Mouse (Mus musculus) cerebellum, postnatal 10 days (tissue): ENCODE results near the gene Sft2d1.
A peak's percentile ranks its signal among the peaks of the same experiment; 100 is the strongest.
"Not testable (repeated sequence)": the region's sequence is repeated elsewhere in the genome, so short reads cannot be mapped to it uniquely, and the experiment has no call there.

ENCODE experiments used
- DNase-seq, 2 experiments: peaks; one replicate each; pipeline ENCODE4 v3.0.0; 2021; ENCODE audit warnings: mixed read lengths in 2 of 2

Sft2d1 gene

GRCm38 (mm10) chr17:8303671-8304070 is 7.2 kb upstream of the Sft2d1 start:
- no peak for DNase-seq

GRCm38 (mm10) chr17:8305801-8306200 is 5.1 kb upstream of the Sft2d1 start:
- no peak for DNase-seq

- no peak for DNase-seq
Observed at GRCm38 (mm10) chr17:8311751-8312150, 849 bp downstream of the Sft2d1 start.

- no peak for DNase-seq
Observed at GRCm38 (mm10) chr17:8313976-8314375, 3.1 kb downstream of the Sft2d1 start.

GRCm38 (mm10) chr17:8316251-8316650 is 5.3 kb downstream of the Sft2d1 start:
- DNase-seq = peak; percentile 54 to 55

- not testable (repeated sequence) for DNase-seq
Observed at GRCm38 (mm10) chr17:8326877-8327276, 16.0 kb downstream of the Sft2d1 start.

DNA sequence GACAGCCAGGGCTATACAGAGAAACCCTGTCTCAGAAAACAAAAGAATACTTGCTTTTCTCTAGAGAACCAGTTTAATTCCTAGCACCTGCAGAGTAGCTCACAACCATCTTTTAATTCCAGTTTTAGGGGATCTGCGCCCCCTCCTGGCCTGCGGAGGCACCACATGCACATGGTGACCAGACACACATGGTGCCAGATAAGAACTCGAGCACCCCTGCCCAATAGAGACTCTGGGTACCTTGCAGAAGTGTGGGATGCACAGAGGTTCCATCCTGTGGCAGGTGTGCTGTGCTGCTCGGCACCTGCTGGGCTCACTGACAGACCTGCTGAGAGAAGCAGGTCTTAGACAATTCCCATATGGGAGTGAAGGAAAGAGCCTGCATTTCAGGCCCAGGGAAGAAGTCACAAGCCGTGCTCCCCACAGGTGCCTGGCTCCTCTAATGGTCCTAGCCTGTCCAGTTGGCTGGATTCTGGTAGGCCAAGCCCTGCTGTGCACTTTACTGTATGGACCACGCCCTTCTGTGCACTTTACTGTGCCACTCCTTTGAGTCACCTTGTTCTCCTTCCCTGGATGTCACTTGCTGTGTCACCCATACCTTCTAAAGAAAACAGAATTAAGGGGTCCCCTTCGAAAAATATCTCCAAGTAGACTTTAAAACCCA is 17.7 kb downstream of the Sft2d1 start:
- peak; percentile 46 to 57 for DNase-seq

DNA sequence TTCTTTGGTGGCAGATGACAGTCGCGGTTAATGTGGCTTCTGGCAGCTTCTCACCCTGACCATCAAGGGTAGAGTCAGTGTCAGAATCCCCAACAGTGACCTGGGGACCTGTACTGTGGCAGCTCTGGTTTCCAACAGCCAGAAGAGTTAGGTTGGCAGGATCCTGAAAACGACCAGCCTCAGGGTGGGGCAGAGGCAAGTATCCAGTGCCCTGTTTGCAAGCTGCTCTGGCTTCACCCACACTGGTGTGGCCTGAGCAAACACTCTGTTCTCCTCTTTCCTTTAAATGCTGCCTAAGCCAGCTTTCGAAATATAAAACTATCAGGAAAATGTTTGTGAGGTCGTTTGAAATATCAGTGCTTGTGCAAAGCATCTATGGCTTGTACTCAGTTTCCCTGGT is 19.7 kb downstream of the Sft2d1 start:
- no peak for DNase-seq

DNA sequence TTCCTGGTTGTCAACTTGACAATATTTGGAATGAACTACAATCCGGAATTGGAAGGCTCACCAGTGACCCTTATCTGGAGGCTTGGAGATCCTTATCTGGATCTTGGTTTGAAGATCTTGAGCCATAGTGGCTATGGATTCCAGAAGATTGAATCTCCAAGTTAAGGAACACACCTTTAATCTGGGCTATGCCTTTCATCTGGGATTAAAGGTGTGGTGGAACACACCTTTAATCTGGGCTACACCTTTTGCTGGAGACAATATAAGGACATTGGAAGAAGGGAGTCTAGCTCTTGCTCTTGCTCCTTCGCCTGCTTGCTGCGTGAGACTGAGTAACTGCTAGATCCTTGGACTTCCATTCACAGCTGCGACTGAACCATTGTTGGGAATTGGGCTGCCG is 26.3 kb downstream of the Sft2d1 start, which contains the start of gene Prr18:
TSS of gene Prr18 (plus strand) at position 301 of the 400 bp plus-strand sequence.
- not testable (repeated sequence) for DNase-seq

DNA sequence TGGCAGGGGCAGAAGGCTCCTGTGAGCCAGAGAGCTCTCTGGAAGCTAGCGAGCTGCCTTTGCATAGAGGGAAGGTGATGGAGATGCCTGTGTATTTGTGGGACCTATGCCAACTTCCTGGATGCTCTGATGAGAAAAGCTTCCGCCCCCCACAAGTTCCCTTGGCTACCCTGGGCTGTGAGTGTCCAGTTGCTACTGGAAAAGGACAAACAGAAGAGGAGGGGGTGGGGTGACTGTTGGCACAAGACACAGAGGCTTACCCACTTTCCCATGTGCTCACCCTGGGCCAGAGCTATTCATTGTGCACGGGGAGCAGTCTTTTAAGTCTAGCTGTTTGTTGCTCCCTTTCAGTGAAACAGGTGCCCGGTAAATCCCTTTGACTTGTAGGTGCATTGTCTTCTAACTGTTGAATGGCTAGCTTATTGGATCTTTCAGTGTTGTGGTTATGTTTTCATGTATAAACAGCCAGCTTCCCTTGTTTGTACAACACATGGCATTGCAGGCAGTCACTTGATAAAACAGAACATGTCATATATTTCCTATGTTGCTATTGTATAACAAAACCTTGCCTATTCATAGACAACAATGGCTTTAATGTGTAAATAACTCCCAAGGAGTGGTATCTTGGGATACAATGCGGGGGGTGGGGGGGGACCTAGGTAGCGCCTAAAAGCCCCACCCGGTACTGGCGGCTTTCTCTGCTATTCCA is 28.9 kb downstream of the Sft2d1 start:
- DNase-seq = peak; percentile 80

DNA sequence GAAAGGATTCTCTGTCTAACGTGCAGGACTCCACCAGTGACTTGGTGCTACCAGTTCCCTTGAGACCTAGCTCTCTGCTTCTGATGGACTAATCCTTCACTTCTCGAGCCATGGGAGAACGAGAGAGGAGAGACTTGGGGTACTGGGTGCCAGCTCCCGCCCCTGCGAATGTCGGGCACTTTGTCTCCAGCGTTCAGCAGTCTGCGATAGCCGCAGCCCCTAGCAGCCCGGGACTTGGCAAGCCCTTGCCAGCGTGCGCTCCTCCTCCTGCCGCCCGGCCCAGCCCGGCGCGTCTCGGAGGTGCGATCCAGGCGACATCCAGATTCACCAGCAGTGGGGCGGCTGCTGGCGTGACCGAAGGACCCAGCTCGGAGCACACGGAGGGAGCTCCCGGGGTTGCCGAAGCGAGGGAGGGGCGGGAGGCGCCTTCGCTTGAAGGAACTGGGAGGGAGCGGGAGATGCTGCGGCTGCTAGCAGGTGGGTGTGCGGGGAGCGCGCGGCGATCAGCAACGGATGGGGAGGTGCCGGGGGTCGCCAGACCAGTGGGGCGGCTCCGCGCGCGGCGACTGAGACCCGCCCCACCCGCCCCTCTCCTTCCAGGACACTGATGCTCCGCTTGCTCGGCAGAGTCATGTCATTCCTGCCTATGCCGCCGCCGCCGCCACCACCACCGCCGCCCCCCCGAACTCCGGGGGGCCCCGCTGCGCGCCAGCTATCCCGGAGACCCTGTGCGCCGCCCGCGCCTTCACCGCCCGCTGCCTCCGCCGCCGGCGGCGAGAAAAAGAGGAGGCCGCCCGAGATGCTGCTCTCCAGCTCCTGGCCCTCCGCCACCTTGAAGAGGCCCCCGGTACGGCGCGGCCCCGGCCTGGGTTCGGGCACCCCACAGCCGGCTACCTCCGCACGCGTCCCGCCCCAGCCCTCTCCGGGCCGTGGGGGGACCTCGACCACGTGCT is 29.8 kb downstream of the Sft2d1 start:
- peak; percentile 84 to 86 for DNase-seq

- peak; percentile 36 to 77 for DNase-seq
Observed at GRCm38 (mm10) chr17:8341360-8341963, 30.6 kb downstream of the Sft2d1 start.

DNA sequence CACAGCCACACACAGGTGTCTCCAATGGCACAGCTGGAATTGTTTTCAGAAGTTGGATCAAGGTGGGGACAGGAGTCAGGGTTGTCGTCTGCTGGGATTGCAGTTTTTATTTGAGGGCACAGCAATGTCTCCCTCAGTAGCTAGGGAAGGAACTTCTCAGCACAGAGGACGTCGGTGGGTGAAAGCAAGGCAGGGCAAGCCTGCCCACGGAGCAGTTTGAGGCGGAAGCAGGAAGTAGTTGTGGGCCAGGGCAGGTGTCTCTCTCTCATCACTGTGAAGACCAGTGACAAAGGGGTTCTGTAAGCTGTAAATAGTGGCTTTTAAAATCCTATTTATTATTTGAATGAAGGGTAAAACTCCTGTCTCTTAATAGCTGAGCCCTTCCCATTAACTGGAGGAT is 31.8 kb downstream of the Sft2d1 start:
- no peak for DNase-seq

- peak; percentile 76 for DNase-seq
Observed at GRCm38 (mm10) chr17:8343416-8343815, 32.5 kb downstream of the Sft2d1 start.

GRCm38 (mm10) chr17:8347765-8348285 is 36.9 kb downstream of the Sft2d1 start:
- peak; percentile 61 for DNase-seq

DNA sequence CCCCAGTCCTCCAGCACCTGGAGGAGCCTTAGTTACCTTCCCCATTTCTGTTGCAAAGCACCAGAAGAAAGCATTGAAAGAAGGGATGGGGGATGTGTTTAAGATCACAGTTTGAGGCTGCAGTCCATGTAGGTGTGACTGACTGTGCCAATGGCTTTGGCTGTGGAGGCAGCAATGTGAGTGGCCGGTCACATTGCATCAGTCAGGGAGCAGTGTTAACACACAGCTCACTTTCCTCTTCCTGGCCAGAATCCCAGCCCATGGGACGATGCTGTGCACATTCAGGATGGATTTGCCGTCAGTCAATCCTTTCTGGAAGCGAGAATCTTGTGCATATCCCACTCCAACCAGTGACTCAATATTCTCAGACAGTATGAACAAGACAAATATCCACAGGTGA is 38.0 kb downstream of the Sft2d1 start:
- no peak for DNase-seq

DNA sequence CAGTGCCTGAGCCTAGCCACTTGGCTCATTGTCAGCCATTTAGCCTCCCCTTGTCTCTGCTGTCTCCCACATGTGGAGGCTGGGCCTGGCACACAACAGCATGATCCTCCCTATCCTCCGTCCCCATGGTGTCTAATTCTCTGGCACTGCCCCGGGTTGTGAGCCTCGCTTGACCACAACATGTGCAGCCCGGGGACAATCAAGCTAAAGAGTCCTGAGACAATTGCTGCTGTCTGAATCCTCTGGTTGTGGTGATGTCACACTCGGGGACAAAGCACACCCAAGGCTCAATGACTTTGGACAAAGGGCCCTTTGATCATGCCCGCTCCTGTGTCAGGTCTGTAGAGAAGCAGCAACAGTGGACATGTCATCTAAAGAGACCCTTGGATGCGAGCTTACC is 40.2 kb downstream of the Sft2d1 start:
- no peak for DNase-seq

- DNase-seq = no peak
Observed at GRCm38 (mm10) chr17:8355692-8356091, 44.8 kb downstream of the Sft2d1 start, which contains the start of gene T2. T2 (plus strand) TSS chr17:8355992.

GRCm38 (mm10) chr17:8357498-8357897 is 46.6 kb downstream of the Sft2d1 start:
- no peak for DNase-seq

GRCm38 (mm10) chr17:8360876-8361275 is 50.0 kb downstream of the Sft2d1 start:
- peak; percentile 55 to 59 for DNase-seq

- peak in 1 of 2 experiments; percentile 52 for DNase-seq
Observed at GRCm38 (mm10) chr17:8361281-8362103, 50.6 kb downstream of the Sft2d1 start.
